Mouse (Mus musculus) midbrain, postnatal 0 days (tissue): ENCODE results near the gene Ninj2. TPM values are rescaled to one million over a fixed set of nuclear protein-coding genes. Genes with fewer than 3 reads are reported as not detected.

Experiments used
- ATAC-seq: fragments of 200-750 bp; cut with Nextera tagmentation; 2 replicates; pipeline ENCODE4 v1.8.0; 2017; ENCODE audit warnings: moderate number of reproducible peaks, mild to moderate bottlenecking, moderate TSS enrichment, moderate library complexity; ENCODE audit not compliant: low FRiP score
- DNase-seq: peaks from one replicate; pipeline ENCODE4 v3.0.0-alpha.2; 2015; ENCODE audit warnings: low spot score
- H3K27ac ChIP-seq: fragments of 300-500 bp; sonication (generic); 2 replicates; pipeline ENCODE4 v1.5.1; 2014; ENCODE audit warnings: low read depth, mild to moderate bottlenecking, low read length, mixed read lengths
- H3K27me3 ChIP-seq: fragments of 300-500 bp; sonication (generic); 2 replicates; pipeline ENCODE4 v1.6.1; 2014; ENCODE audit warnings: low read length, control low read depth, mixed read lengths; ENCODE audit not compliant: insufficient read depth
- H3K36me3 ChIP-seq: fragments of 300-500 bp; sonication (generic); 2 replicates; pipeline ENCODE4 v1.6.1; 2014; ENCODE audit warnings: low read length, control low read depth, mixed read lengths; ENCODE audit not compliant: insufficient read depth
- H3K4me1 ChIP-seq: fragments of 300-500 bp; sonication (generic); 2 replicates; pipeline ENCODE4 v1.6.1; 2014; ENCODE audit warnings: mild to moderate bottlenecking, control low read depth, antibody characterized with exemption, low read length, mixed read lengths; ENCODE audit not compliant: insufficient read depth
- H3K4me2 ChIP-seq: fragments of 300-500 bp; sonication (generic); 2 replicates; pipeline ENCODE4 v1.6.1; 2014; ENCODE audit warnings: low read depth, mild to moderate bottlenecking, low read length, mixed read lengths; ENCODE audit not compliant: poor library complexity, severe bottlenecking
- H3K4me3 ChIP-seq: fragments of 300-500 bp; sonication (generic); 2 replicates; pipeline ENCODE4 v1.5.1; 2014; ENCODE audit warnings: low read depth, mild to moderate bottlenecking, low read length, moderate library complexity
- H3K9ac ChIP-seq: fragments of 300-500 bp; sonication (generic); replicated peaks from 2 replicates; pipeline ENCODE4 v1.6.1; 2014; ENCODE audit warnings: mild to moderate bottlenecking, low read length, moderate library complexity, mixed read lengths; ENCODE audit not compliant: poor library complexity, severe bottlenecking
- H3K9me3 ChIP-seq: fragments of 300-500 bp; sonication (generic); 2 replicates; pipeline ENCODE4 v1.6.1; 2016; ENCODE audit warnings: low read length, control low read depth
- CTCF ChIP-seq: IDR thresholded peaks from 2 replicates; pipeline ENCODE4 v1.5.1; 2016; ENCODE audit warnings: antibody characterized with exemption, mild to moderate bottlenecking
- WGBS: fragments of 180-500 bp; shearing (Covaris S2); extraction: QIAGEN DNeasy Blood & Tissue Kit; methylation state at CpG from one replicate; pipeline ENCODE4 v1.1.7; 2014; 5-methylcytosine and 5-hydroxymethylcytosine counted together
- polyA plus RNA-seq: library from polyadenylated mRNA; unstranded; fragments of >200 nt; fragmentation: Nextera tagmentation; extraction: Ambion mirVana; gene quantifications from 2 replicates; pipeline ENCODE4 v1.2.1, GENCODE M21; 2015
- total RNA-seq: library from RNA; depleted of rRNA; stranded (reverse); fragments of >200 nt; gene quantifications from 2 replicates; pipeline ENCODE4 v1.2.3, GENCODE M21; 2014; rRNA removed

Gene Ninj2
- total and polyA plus RNA-seq, 2 experiments from 2014 or later, result not detected

- Histone ChIP-seq H3K4me2 (no peak overlapping the region), H3K9me3 (no peaks in the 10 kb centered on the region), H3K27ac (no peak overlapping the region), H3K4me1 (no peaks in the 10 kb centered on the region), H3K27me3 (no peaks in the 10 kb centered on the region), H3K9ac (no peak overlapping the region), H3K36me3 (no peaks in the 10 kb centered on the region), H3K4me3 (no peak overlapping the region)
- WGBS, result 79% methylated on average over 8 of the region's 8 CpGs
- DNase-seq (no peak), ATAC-seq (no peak)
- TF ChIP-seq CTCF, result no peak
These were observed 150.1 kb downstream of the Ninj2 start for GRCm38 (mm10) chr6:120243250-120243649.

GRCm38 (mm10) chr6:120246676-120247075, 153.5 kb downstream of the Ninj2 start:
- Histone ChIP-seq H3K9ac (no peak overlapping the region), H3K27me3 (no peaks in the 10 kb centered on the region), H3K9me3 (no peaks in the 10 kb centered on the region), H3K27ac (no peak overlapping the region), H3K4me3 (no peak overlapping the region), H3K4me1 (no peaks in the 10 kb centered on the region), H3K36me3 (no peaks in the 10 kb centered on the region), H3K4me2 (no peak overlapping the region)
- 79% methylated on average over 5 of the region's 5 CpGs for WGBS
- DNase-seq (no peak), ATAC-seq (no peak)
- TF ChIP-seq CTCF, result no peak

- TF ChIP-seq CTCF, result no peak
- Histone ChIP-seq H3K4me1 (no peaks in the 10 kb centered on the region), H3K4me2 (no peak overlapping the region), H3K27ac (no peak overlapping the region), H3K9ac (no peak overlapping the region), H3K36me3 (no peaks in the 10 kb centered on the region), H3K4me3 (no peak overlapping the region), H3K9me3 (no peaks in the 10 kb centered on the region), H3K27me3 (no peaks in the 10 kb centered on the region)
- DNase-seq, result no peak
- 74% methylated on average over 5 of the region's 5 CpGs for WGBS
- ATAC-seq, result no peak
These were observed 156.7 kb downstream of the Ninj2 start for GRCm38 (mm10) chr6:120249831-120250230.

Other genes with a start within 250 kb of the Ninj2 start
- gene Erc1, start 245.2 kb upstream of the Ninj2 start, total RNA-seq, result 90.0 and 102 TPM in 2 replicates
- 48.1 and 56.1 TPM in 2 replicates for gene Erc1, start 245.2 kb upstream of the Ninj2 start, polyA plus RNA-seq
- 32.8 and 40.8 TPM in 2 replicates for gene Rad52, start 190.7 kb upstream of the Ninj2 start, total RNA-seq
- 17.7 and 20.0 TPM in 2 replicates for gene Rad52, start 190.7 kb upstream of the Ninj2 start, polyA plus RNA-seq
- 122 and 143 TPM in 2 replicates for gene Wnk1, start 54.7 kb upstream of the Ninj2 start, total RNA-seq
- gene Wnk1, start 54.7 kb upstream of the Ninj2 start, polyA plus RNA-seq, result 29.5 and 43.4 TPM in 2 replicates
- not detected in 2 replicates for gene D330020A13Rik, start 201.0 kb downstream of the Ninj2 start, total RNA-seq
- gene D330020A13Rik, start 201.0 kb downstream of the Ninj2 start, polyA plus RNA-seq, result 0.20 TPM in 1 of 2 replicates, not detected in the other
- gene B4galnt3, start 201.2 kb downstream of the Ninj2 start, total RNA-seq, result 0.61 and 0.82 TPM in 2 replicates
- gene B4galnt3, start 201.2 kb downstream of the Ninj2 start, polyA plus RNA-seq, result 0.06 and 0.16 TPM in 2 replicates